Mouse (Mus musculus) heart, postnatal 0 days (tissue): ENCODE data around the gene Fig4. TPM values are rescaled to one million over a fixed set of nuclear protein-coding genes. Genes with fewer than 3 reads are reported as not detected.

ENCODE experiments used
- ATAC-seq: fragments of 200-750 bp; cut with Nextera tagmentation; 2 replicates; pipeline ENCODE4 v1.8.0; 2017; ENCODE audit warnings: low read depth, moderate number of reproducible peaks, moderate library complexity; ENCODE audit not compliant: insufficient read depth
- DNase-seq: peaks from one replicate; pipeline ENCODE4 v3.0.0-alpha.2; 2016; ENCODE audit warnings: low spot score
- H3K27ac ChIP-seq: fragments of 300-500 bp; sonication (generic); 2 replicates; pipeline ENCODE4 v1.5.1; 2014; ENCODE audit warnings: low read depth, mild to moderate bottlenecking
- H3K27me3 ChIP-seq: fragments of 300-500 bp; sonication (generic); 2 replicates; pipeline ENCODE4 v1.6.1; 2014; ENCODE audit warnings: low read length, mixed read lengths; ENCODE audit not compliant: control insufficient read depth, insufficient read depth
- H3K36me3 ChIP-seq: fragments of 300-500 bp; sonication (generic); replicated peaks from 2 replicates; pipeline ENCODE4 v1.6.1; 2014; ENCODE audit warnings: low read length, mixed read lengths; ENCODE audit not compliant: control insufficient read depth, insufficient read depth
- H3K4me1 ChIP-seq: fragments of 300-500 bp; sonication (generic); 2 replicates; pipeline ENCODE4 v1.6.1; 2014; ENCODE audit warnings: antibody characterized with exemption; ENCODE audit not compliant: control insufficient read depth, insufficient read depth
- H3K4me2 ChIP-seq: fragments of 300-500 bp; sonication (generic); 2 replicates; pipeline ENCODE4 v1.6.1; 2014; ENCODE audit warnings: low read depth, mild to moderate bottlenecking, low read length, moderate library complexity
- H3K4me3 ChIP-seq: fragments of 300-500 bp; sonication (generic); 2 replicates; pipeline ENCODE4 v1.5.1; 2014; ENCODE audit warnings: low read depth, low read length
- H3K9ac ChIP-seq: fragments of 300-500 bp; sonication (generic); replicated peaks from 2 replicates; pipeline ENCODE4 v1.6.1; 2014; ENCODE audit warnings: low read depth, low read length, mixed read lengths
- H3K9me3 ChIP-seq: fragments of 300-500 bp; sonication (generic); replicated peaks from 2 replicates; pipeline ENCODE4 v1.6.1; 2016; ENCODE audit warnings: low read length; ENCODE audit not compliant: control insufficient read depth
- CTCF ChIP-seq: IDR thresholded peaks from 2 replicates; pipeline ENCODE4 v1.5.1; 2016; ENCODE audit warnings: antibody characterized with exemption, control low read depth, low read depth
- EP300 ChIP-seq: IDR thresholded peaks from 2 replicates; pipeline ENCODE4 v1.6.1; 2016; ENCODE audit warnings: antibody characterized with exemption, low read depth
- WGBS: fragments of 180-500 bp; shearing (Covaris S2); extraction: QIAGEN DNeasy Blood & Tissue Kit; methylation state at CpG from one replicate; pipeline ENCODE4 v1.1.7; 2014; 5-methylcytosine and 5-hydroxymethylcytosine counted together
- polyA plus RNA-seq: library from polyadenylated mRNA; unstranded; fragments of >200 nt; fragmentation: Nextera tagmentation; extraction: Ambion mirVana; gene quantifications from 2 replicates; pipeline ENCODE4 v1.2.1, GENCODE M21; 2015
- total RNA-seq: library from RNA; depleted of rRNA; stranded (reverse); fragments of >200 nt; gene quantifications from 2 replicates; pipeline ENCODE4 v1.2.3, GENCODE M21; 2014; ENCODE audit warnings: low replicate concordance

The Fig4 gene
- total and polyA plus RNA-seq, 2 experiments from 2014 or later, result 55.5 to 78.9 TPM

- H3K9ac ChIP-seq, result no peak overlapping the region
- no peaks in the 10 kb centered on the region for H3K9me3 ChIP-seq
- H3K27ac ChIP-seq, result no peak overlapping the region
- peaks cover 7% of the 10 kb centered on the region for H3K4me1 ChIP-seq
- H3K4me2 ChIP-seq, result no peak overlapping the region
- H3K36me3 ChIP-seq, result no peaks in the 10 kb centered on the region
- ATAC-seq (no peak), DNase-seq (no peak)
- no peaks in the 10 kb centered on the region for H3K27me3 ChIP-seq
- H3K4me3 ChIP-seq, result no peak overlapping the region
- 68% methylated on average over 9 of the region's 9 CpGs for WGBS
- TF ChIP-seq EP300, result no peak
- no peak for TF ChIP-seq CTCF
These were observed 1.9 kb upstream of the Fig4 start for GRCm38 (mm10) chr10:41304961-41305455.

GRCm38 (mm10) chr10:41303639-41304444, 782 bp upstream of the Fig4 start, which contains the start of gene Ak9:
Gene Ak9, plus strand, starts transcription at chr10:41303980.
- DNase-seq, result peak; percentile 83
- Histone ChIP-seq H3K4me2 (peak within 1 kb of the TSS; percentile 96), H3K9ac (peak within 1 kb of the TSS; percentile 87), H3K27me3 (no peaks in the 10 kb centered on the region), H3K4me3 (peak within 1 kb of the TSS; percentile 95), H3K4me1 (peaks cover 14% of the 10 kb centered on the region), H3K27ac (peak within 1 kb of the TSS; percentile 93), H3K36me3 (no peaks in the 10 kb centered on the region), H3K9me3 (no peaks in the 10 kb centered on the region)
- peak; percentile 60 for TF ChIP-seq CTCF
- no peak for TF ChIP-seq EP300
- ATAC-seq, result peak; percentile 68
- WGBS, result under 1% methylated on average over 25 of the region's 25 CpGs

- no peaks in the 10 kb centered on the region for H3K36me3 ChIP-seq
- no peak for ATAC-seq
- TF ChIP-seq EP300 (no peak), CTCF (no peak)
- no peak overlapping the region for H3K9ac ChIP-seq
- peaks cover 14% of the 10 kb centered on the region for H3K4me1 ChIP-seq
- H3K4me2 ChIP-seq, result no peak overlapping the region
- H3K9me3 ChIP-seq, result no peaks in the 10 kb centered on the region
- DNase-seq, result no peak
- peak overlapping the region; percentile 20; the same call in 1 of the 2 replicates for H3K27ac ChIP-seq
- H3K4me3 ChIP-seq, result no peak overlapping the region
- 30% methylated on average over 1 of the region's 1 CpGs for WGBS
- no peaks in the 10 kb centered on the region for H3K27me3 ChIP-seq
These were observed 2.9 kb downstream of the Fig4 start for GRCm38 (mm10) chr10:41300161-41300560.

GRCm38 (mm10) chr10:41295145-41295544, 7.9 kb downstream of the Fig4 start:
- TF ChIP-seq EP300, result no peak
- no peak for TF ChIP-seq CTCF
- peak overlapping the region; percentile 33; the same call in 1 of the 2 replicates for H3K4me2 ChIP-seq
- H3K27me3 ChIP-seq, result no peaks in the 10 kb centered on the region
- H3K4me3 ChIP-seq, result no peak overlapping the region
- H3K27ac ChIP-seq, result peak overlapping the region; percentile 97
- no peak for DNase-seq
- H3K36me3 ChIP-seq, result no peaks in the 10 kb centered on the region
- ATAC-seq, result no peak
- H3K4me1 ChIP-seq, result peaks cover 33% of the 10 kb centered on the region
- WGBS, result 28% methylated on average over 7 of the region's 7 CpGs
- H3K9ac ChIP-seq, result no peak overlapping the region
- no peaks in the 10 kb centered on the region for H3K9me3 ChIP-seq

- ATAC-seq, result no peak
- 51% methylated on average over 11 of the region's 11 CpGs for WGBS
- H3K27me3 ChIP-seq, result no peaks in the 10 kb centered on the region
- peak overlapping the region; percentile 33; the same call in 1 of the 2 replicates for H3K4me2 ChIP-seq
- no peaks in the 10 kb centered on the region for H3K9me3 ChIP-seq
- no peak overlapping the region for H3K4me3 ChIP-seq
- no peaks in the 10 kb centered on the region for H3K36me3 ChIP-seq
- H3K4me1 ChIP-seq, result peaks cover 29% of the 10 kb centered on the region
- peak overlapping the region; percentile 97 for H3K27ac ChIP-seq
- peak overlapping the region; percentile 20; the same call in 1 of the 2 replicates for H3K9ac ChIP-seq
- TF ChIP-seq CTCF, result no peak
- TF ChIP-seq EP300, result no peak
- no peak for DNase-seq
These were observed 8.3 kb downstream of the Fig4 start for GRCm38 (mm10) chr10:41294734-41295133.
